Mouse (Mus musculus) activated CD4-positive, CD25-positive, alpha-beta regulatory T cell (primary cell): ENCODE results near the gene Fbxo17. TPM values are rescaled to one million over a fixed set of nuclear protein-coding genes. Genes with fewer than 3 reads are reported as not detected.

Experiments
- polyA plus RNA-seq, 2 experiments: library from polyadenylated mRNA; unstranded; fragments of 100-300 nt; shearing (Covaris generic); gene quantifications; one replicate each; pipeline ENCODE4 v1.2.1; 2017

Gene Fbxo17
- polyA plus RNA-seq, result 10 to 100 TPM in 1 of 2 experiments, 1 to 10 TPM in 1; 9.6 to 16.2 TPM

DNA sequence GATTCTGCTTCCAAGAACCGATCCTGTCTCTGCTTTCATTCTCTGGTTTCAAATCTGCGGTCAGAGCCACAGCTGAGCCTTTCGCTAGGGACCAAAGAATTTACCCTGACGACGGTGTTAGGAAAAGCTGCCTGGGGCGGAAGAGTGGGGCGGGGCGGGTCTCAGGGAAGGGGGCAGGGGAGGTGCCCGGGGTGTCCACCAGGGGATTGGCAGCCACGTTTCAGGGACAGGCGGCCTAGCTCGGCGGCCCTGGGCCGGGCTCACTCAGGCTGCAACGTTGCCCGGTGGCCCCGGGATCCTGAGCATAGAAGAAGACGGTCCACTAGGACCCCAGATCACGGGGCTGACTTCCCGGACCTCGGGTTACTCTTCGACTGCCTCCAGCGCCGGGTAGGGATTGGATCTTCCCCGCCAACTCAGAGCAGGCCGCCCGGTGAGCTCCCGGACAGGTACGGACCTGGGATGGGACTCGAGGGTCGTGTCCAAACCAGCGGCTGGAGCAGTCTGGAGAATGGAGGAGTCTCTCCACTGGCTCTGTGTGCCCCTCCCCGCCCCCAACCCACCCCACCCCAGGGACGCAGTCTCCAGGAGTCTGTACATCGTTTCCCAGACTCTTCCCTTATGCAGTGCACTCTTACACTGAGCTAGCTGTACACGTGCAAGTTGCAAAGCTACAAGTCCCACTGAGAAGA, at the start of gene Fbxo17:
TSS of gene Fbxo17 (plus strand) at position 215 of the 692 bp plus-strand sequence.

GRCm38 (mm10) chr7:28692545-28693320, 23.9 kb upstream of the Fbxo17 start, which contains the start of gene Fbxo27:
Gene Fbxo27 (plus strand): TSS chr7:28692849.

GRCm38 (mm10) chr7:28741709-28742438, 25.3 kb downstream of the Fbxo17 start, which contains the start of the genes Mrps12 and Sars2:
Gene Mrps12 (minus strand): TSS chr7:28741820.
Gene Sars2 (plus strand): TSS chr7:28741992.

GRCm38 (mm10) chr7:28756079-28756478, 39.5 kb downstream of the Fbxo17 start, which contains the start of gene Ccer2:
Gene Ccer2 (plus strand): TSS chr7:28756174.

DNA sequence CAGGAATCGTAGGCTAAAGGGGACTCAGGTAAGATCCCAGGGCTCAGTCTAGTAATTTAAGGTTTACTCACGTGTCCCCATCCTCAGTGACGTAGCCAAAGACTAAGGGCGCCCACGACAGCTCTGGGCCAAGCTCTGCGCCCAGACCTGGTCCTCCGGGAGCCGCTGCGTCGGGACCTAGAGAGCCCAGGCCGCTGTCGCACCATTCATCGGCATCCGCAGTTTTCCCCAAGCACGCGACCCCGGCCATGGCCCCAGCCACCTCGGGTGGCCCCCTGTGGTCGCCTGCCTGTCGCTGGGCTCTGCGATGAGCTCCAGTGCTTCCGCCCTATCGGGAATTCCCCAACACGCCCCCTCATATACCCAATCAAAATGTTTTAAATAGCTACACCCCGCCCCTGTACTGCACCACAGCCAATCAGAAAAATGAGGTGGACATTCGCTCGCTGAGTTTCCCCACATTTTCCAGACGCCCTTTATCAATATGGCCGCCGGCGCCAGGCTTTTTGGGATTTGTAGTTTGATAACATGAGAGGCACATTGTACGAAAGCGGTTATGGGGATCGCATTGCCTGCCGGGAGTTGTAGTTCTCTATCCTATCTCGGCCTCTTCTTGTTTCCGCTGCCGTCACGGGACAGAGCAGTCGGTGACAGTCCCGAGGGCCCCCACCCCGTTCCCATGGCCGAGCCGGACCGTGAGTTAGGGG, 49.7 kb downstream of the Fbxo17 start, which contains the start of gene Sirt2:
TSS of gene Sirt2 (plus strand) at position 563 of the 707 bp plus-strand sequence.

DNA sequence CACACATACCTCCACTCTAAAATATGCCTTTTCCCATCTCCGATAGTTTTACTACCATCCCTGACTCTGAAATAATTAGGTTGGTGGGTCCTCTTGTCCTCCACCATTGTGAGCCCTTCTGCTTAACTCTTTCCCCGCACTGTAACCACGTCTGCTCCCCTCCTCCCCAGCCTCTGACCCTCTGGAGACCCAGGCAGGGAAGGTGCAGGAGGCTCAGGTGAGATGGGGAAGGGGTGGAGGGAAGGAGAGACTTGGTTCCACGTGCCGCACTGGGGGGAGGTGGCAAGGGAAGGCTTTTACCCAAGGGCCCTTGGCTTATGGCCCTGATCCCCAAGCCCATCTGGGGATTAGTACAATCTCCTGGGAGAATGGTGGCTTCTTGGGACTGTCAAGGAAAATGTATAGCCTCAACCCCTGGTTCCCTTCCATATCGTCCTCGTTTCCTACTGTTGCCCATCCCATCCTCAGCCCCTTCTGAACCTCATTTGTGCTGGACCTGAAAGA, 50.9 kb downstream of the Fbxo17 start, which contains the start of gene Nfkbib:
TSS of gene Nfkbib (minus strand) at position 51 of the 504 bp plus-strand sequence.

Other genes starting within 250 kb of the Fbxo17 start
- gene Ifnl2, start 206.3 kb upstream of the Fbxo17 start, polyA plus RNA-seq, result not detected
- not detected for gene Ifnl3, start 194.0 kb upstream of the Fbxo17 start, polyA plus RNA-seq
- gene Sycn, start 175.9 kb upstream of the Fbxo17 start, polyA plus RNA-seq, result not detected
- under 1 TPM; 0.22 to 0.38 TPM for gene Nccrp1, start 169.6 kb upstream of the Fbxo17 start, polyA plus RNA-seq
- gene Samd4b, start 118.7 kb upstream of the Fbxo17 start, polyA plus RNA-seq, result 10 to 100 TPM; 25.4 to 29.9 TPM
- gene Pak4, start 118.6 kb upstream of the Fbxo17 start, polyA plus RNA-seq, result 1 to 10 TPM; 6.8 to 7.7 TPM
- not detected for gene Acp7, start 85.5 kb upstream of the Fbxo17 start, polyA plus RNA-seq
- gene Fbxo27, start 24.0 kb upstream of the Fbxo17 start, polyA plus RNA-seq, result 1 to 10 TPM; 4.2 to 6.6 TPM
- gene Mrps12, start 25.0 kb downstream of the Fbxo17 start, polyA plus RNA-seq, result 10 to 100 TPM; 94.8 to 97.2 TPM
- 10 to 100 TPM; 19.8 to 23.6 TPM for gene Sars2, start 25.2 kb downstream of the Fbxo17 start, polyA plus RNA-seq
- gene Ccer2, start 39.4 kb downstream of the Fbxo17 start, polyA plus RNA-seq, result not detected
- gene Sirt2, start 49.9 kb downstream of the Fbxo17 start, polyA plus RNA-seq, result 100 to 1,000 TPM in 1 of 2 experiments, 10 to 100 TPM in 1; 74.7 to 117 TPM
- gene Nfkbib, start 50.7 kb downstream of the Fbxo17 start, polyA plus RNA-seq, result 100 to 1,000 TPM; 102 to 109 TPM
- 100 to 1,000 TPM; 220 to 310 TPM for gene Rinl, start 72.2 kb downstream of the Fbxo17 start, polyA plus RNA-seq
- gene Hnrnpl, start 91.7 kb downstream of the Fbxo17 start, polyA plus RNA-seq, result 100 to 1,000 TPM; 305 to 311 TPM
- gene Ech1, start 108.4 kb downstream of the Fbxo17 start, polyA plus RNA-seq, result 100 to 1,000 TPM; 187 to 201 TPM
- gene Lgals4, start 117.0 kb downstream of the Fbxo17 start, polyA plus RNA-seq, result 10 to 100 TPM; 16.8 to 29.9 TPM
- gene Lgals7, start 147.0 kb downstream of the Fbxo17 start, polyA plus RNA-seq, result 10 to 100 TPM in 1 of 2 experiments, 1 to 10 TPM in 1; 3.2 to 11.6 TPM
- gene Capn12, start 164.6 kb downstream of the Fbxo17 start, polyA plus RNA-seq, result under 1 TPM in 1 of 2 experiments, not detected in 1; 0.65 TPM
- gene Actn4, start 245.5 kb downstream of the Fbxo17 start, polyA plus RNA-seq, result 100 to 1,000 TPM; 157 to 274 TPM